ENCODE assay signal across 11 mouse cellular contexts in the genomic region with DNA sequence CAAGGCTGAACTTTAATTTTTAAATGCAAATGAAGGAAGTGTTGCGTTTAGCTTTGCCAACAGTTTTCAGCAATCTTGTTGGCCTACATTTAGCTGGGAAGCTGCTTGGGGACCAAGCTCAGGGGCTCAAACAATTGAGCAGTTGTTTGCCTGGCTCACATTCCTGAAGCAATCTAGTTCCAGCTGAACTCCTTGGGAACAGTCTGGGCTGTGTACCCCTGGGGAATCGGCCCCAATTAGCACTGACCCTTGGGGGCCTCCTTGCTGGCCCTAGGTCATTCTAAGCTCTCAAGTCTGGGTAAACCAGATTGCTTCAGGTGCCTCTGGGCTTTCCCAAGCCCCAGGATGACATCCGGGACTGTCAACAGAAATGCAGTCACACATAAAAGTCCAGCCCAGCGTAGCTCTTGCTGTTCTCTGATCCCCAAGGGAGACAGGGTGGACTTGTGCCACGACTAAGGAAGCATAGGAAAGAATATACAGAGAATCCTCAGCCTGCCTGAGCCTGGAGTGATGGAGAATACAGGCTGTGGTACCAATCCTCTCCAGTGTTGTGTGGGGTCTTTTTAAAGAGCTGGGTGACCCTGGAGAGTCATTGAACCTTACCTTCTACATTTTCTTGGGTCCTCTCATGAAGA.
A peak's percentile ranks its signal among the peaks of the same experiment; 100 is the strongest.
DNase-seq lines count a peak whose midpoint lies in the region; ATAC-seq and TF ChIP-seq lines count a peak whose summit lies in the region.
"Had no signal": no experiment of that assay in that cellular context is flagged by ENCODE, and none has a peak within 500 bp of the region (broad histone marks: within the 10 kb centered on the region; RNA-seq: fewer than 3 reads in every experiment).

No protein-coding gene starts in this region.

- no peaks in the 10 kb centered on the region for H3K9me3 ChIP-seq in kidney, embryonic 15.5 days (replicated peaks)
- no peaks in the 10 kb centered on the region for H3K9me3 ChIP-seq in forebrain, embryonic 13.5 days (replicated peaks)
- no peaks in the 10 kb centered on the region for H3K9me3 ChIP-seq in hindbrain, embryonic 15.5 days
- no peaks in the 10 kb centered on the region for H3K9me3 ChIP-seq in midbrain, postnatal 0 days (ENCODE audit: low read length)
- H3K9me3 ChIP-seq: embryonic facial prominence, embryonic 15.5 days; limb, embryonic 13.5 days had no signal

- no peak overlapping the region for H3K9ac ChIP-seq in kidney, embryonic 15.5 days
- H3K9ac ChIP-seq in forebrain, embryonic 13.5 days, result no peak overlapping the region
- no peak overlapping the region for H3K9ac ChIP-seq in hindbrain, embryonic 15.5 days
- no peak overlapping the region for H3K9ac ChIP-seq in midbrain, postnatal 0 days (replicated peaks; ENCODE audit: low read length, poor library complexity, severe bottlenecking)
- H3K9ac ChIP-seq: embryonic facial prominence, embryonic 15.5 days; limb, embryonic 13.5 days had no signal

- TF ChIP-seq CTCF in midbrain, postnatal 0 days (IDR thresholded peaks at IDR 0.05), result no peak

- peak; percentile 36; the same call in 1 of the 2 replicates for ATAC-seq in kidney, embryonic 15.5 days (replicated peaks; ENCODE audit: low FRiP score)
- peak; percentile 55 for ATAC-seq in forebrain, embryonic 13.5 days
- ATAC-seq in hindbrain, embryonic 15.5 days (ENCODE audit: low FRiP score, low read depth), result peak; percentile 72
- peak; percentile 26; the same call in 1 of the 2 replicates for ATAC-seq in midbrain, postnatal 0 days (ENCODE audit: low FRiP score)

- DNase-seq in kidney, adult 9 months, result no peak
- DNase-seq in midbrain, postnatal 0 days (ENCODE audit: low spot score), result peak; percentile 61
- no peak for DNase-seq in liver
- no peak for DNase-seq in urinary bladder, postnatal 14 days (ENCODE audit: low spot score)
- no peak for DNase-seq in adrenal gland, postnatal 36 days

- H3K36me3 ChIP-seq in kidney, embryonic 15.5 days, result no peaks in the 10 kb centered on the region
- H3K36me3 ChIP-seq in forebrain, embryonic 13.5 days (ENCODE audit: poor library complexity, severe bottlenecking), result no peaks in the 10 kb centered on the region
- H3K36me3 ChIP-seq in hindbrain, embryonic 15.5 days, result no peaks in the 10 kb centered on the region
- no peaks in the 10 kb centered on the region for H3K36me3 ChIP-seq in midbrain, postnatal 0 days (ENCODE audit: insufficient read depth, low read length)
- H3K36me3 ChIP-seq: embryonic facial prominence, embryonic 15.5 days; G1E; limb, embryonic 13.5 days had no signal

- H3K4me2 ChIP-seq in kidney, embryonic 15.5 days, result no peak overlapping the region
- H3K4me2 ChIP-seq in forebrain, embryonic 13.5 days, result no peak overlapping the region
- H3K4me2 ChIP-seq in hindbrain, embryonic 15.5 days, result no peak overlapping the region
- H3K4me2 ChIP-seq in midbrain, postnatal 0 days (ENCODE audit: low read depth, low read length, poor library complexity, severe bottlenecking), result no peak overlapping the region
- H3K4me2 ChIP-seq: embryonic facial prominence, embryonic 15.5 days; limb, embryonic 13.5 days had no signal

- H3K27ac ChIP-seq in kidney, embryonic 15.5 days, result no peak overlapping the region
- H3K27ac ChIP-seq in forebrain, embryonic 13.5 days, result peak overlapping the region; percentile 64
- peak overlapping the region; percentile 77 for H3K27ac ChIP-seq in hindbrain, embryonic 15.5 days (replicated peaks)
- H3K27ac ChIP-seq in midbrain, postnatal 0 days (ENCODE audit: low read depth, low read length), result peak overlapping the region; percentile 51; the same call in 1 of the 2 replicates
- H3K27ac ChIP-seq: embryonic facial prominence, embryonic 15.5 days; limb, embryonic 13.5 days had no signal

- no peak overlapping the region for H3K4me3 ChIP-seq in kidney, embryonic 15.5 days (replicated peaks)
- H3K4me3 ChIP-seq in forebrain, embryonic 13.5 days, result no peak overlapping the region
- no peak overlapping the region for H3K4me3 ChIP-seq in hindbrain, embryonic 15.5 days
- no peak overlapping the region for H3K4me3 ChIP-seq in midbrain, postnatal 0 days (ENCODE audit: low read depth, low read length)
- H3K4me3 ChIP-seq: embryonic facial prominence, embryonic 15.5 days; limb, embryonic 13.5 days had no signal

- no peaks in the 10 kb centered on the region for H3K27me3 ChIP-seq in kidney, embryonic 15.5 days
- no peaks in the 10 kb centered on the region for H3K27me3 ChIP-seq in forebrain, embryonic 13.5 days
- H3K27me3 ChIP-seq in hindbrain, embryonic 15.5 days, result no peaks in the 10 kb centered on the region
- no peaks in the 10 kb centered on the region for H3K27me3 ChIP-seq in midbrain, postnatal 0 days (ENCODE audit: insufficient read depth, low read length)
- H3K27me3 ChIP-seq: embryonic facial prominence, embryonic 15.5 days; limb, embryonic 13.5 days had no signal

- WGBS in kidney, embryonic 15.5 days, result 49% methylated on average over 5 of the region's 5 CpGs
- 20% methylated on average over 5 of the region's 5 CpGs for WGBS in forebrain, embryonic 13.5 days
- WGBS in hindbrain, embryonic 15.5 days, result 16% methylated on average over 5 of the region's 5 CpGs
- WGBS in midbrain, postnatal 0 days, result 41% methylated on average over 5 of the region's 5 CpGs

- H3K4me1 ChIP-seq in kidney, embryonic 15.5 days, result peaks cover 13% of the 10 kb centered on the region
- H3K4me1 ChIP-seq in forebrain, embryonic 13.5 days, result peaks cover 54% of the 10 kb centered on the region
- peaks cover 23% of the 10 kb centered on the region for H3K4me1 ChIP-seq in hindbrain, embryonic 15.5 days (replicated peaks)
- H3K4me1 ChIP-seq in midbrain, postnatal 0 days (ENCODE audit: insufficient read depth, low read length), result peaks cover 11% of the 10 kb centered on the region; the same call in 1 of the 2 replicates
- H3K4me1 ChIP-seq: embryonic facial prominence, embryonic 15.5 days had no signal
